ENCODE assay signal across 20 mouse cellular contexts in genomic region chr4:124890831-124891230, GRCm38 (mm10). TPM values are rescaled to one million over a fixed set of nuclear protein-coding genes. Genes with fewer than 3 reads are reported as not detected.
"Had no signal": no experiment of that assay in that cellular context is flagged by ENCODE, and none has a peak within 500 bp of the region (broad histone marks: within the 10 kb centered on the region; RNA-seq: fewer than 3 reads in every experiment).

No protein-coding gene starts in this region.

- DNase-seq: kidney, adult 11 months; kidney, adult 8-10 months; kidney, postnatal 10 days; kidney, postnatal 36 days; liver, embryonic 13.5 days; lung, adult 2 months; lung, postnatal 14 days; lung, postnatal 4 days; midbrain, embryonic 14.5 days; right cerebral cortex, postnatal 14 days; spleen, adult 18-20 months; thymus, adult 18-20 months; thymus, postnatal 14 days; thymus, postnatal 4 days had no signal

- H3K27ac ChIP-seq: intestine, embryonic 15.5 days; kidney, embryonic 15.5 days; liver, embryonic 13.5 days; stomach, embryonic 15.5 days had no signal

- H3K4me3 ChIP-seq: intestine, embryonic 15.5 days; kidney, embryonic 15.5 days; liver, embryonic 13.5 days; stomach, embryonic 15.5 days had no signal

RNA-seq across cellular contexts. Expression of gene Epha10, which starts 10.1 kb away (rescaled TPM):
- total RNA-seq: liver, adult 2 months; megakaryocyte progenitor cell, adult 5-6 weeks; megakaryocyte-erythroid progenitor cell, adult 5-6 weeks had no signal

RNA-seq across cellular contexts. Expression of gene Maneal, which starts 28.9 kb away (rescaled TPM):
- total RNA-seq: megakaryocyte-erythroid progenitor cell, adult 5-6 weeks had no signal
